In genomic region chr15:84775421-84776174, GRCm38 (mm10) we compare ENCODE assay signal across 11 mouse cellular contexts. TPM values are rescaled to one million over a fixed set of nuclear protein-coding genes. Genes with fewer than 3 reads are reported as not detected.
A peak's percentile ranks its signal among the peaks of the same experiment; 100 is the strongest.
DNase-seq lines count a peak whose midpoint lies in the region; ATAC-seq and TF ChIP-seq lines count a peak whose summit lies in the region.
"Had no signal": no experiment of that assay in that cellular context is flagged by ENCODE, and none has a peak within 500 bp of the region (broad histone marks: within the 10 kb centered on the region; RNA-seq: fewer than 3 reads in every experiment).

No protein-coding gene starts in this region.

- peak overlapping the region; percentile 81 for H3K27ac ChIP-seq in hindbrain, embryonic 10.5 days
- H3K27ac ChIP-seq in midbrain, postnatal 0 days (ENCODE audit: low read depth, low read length), result no peak overlapping the region
- H3K27ac ChIP-seq: kidney, embryonic 15.5 days had no signal

- peaks cover 36% of the 10 kb centered on the region for H3K4me1 ChIP-seq in hindbrain, embryonic 10.5 days (replicated peaks)
- no peaks in the 10 kb centered on the region; the same call in 1 of the 2 replicates for H3K4me1 ChIP-seq in midbrain, postnatal 0 days (ENCODE audit: insufficient read depth, low read length)

- no peak for TF ChIP-seq CTCF in brain, embryonic 14.5 days (IDR thresholded peaks at IDR 0.05; ENCODE audit: borderline replicate concordance, extremely low read depth, insufficient read depth, insufficient read length)
- TF ChIP-seq CTCF in midbrain, postnatal 0 days (IDR thresholded peaks at IDR 0.05), result no peak

- H3K27me3 ChIP-seq in hindbrain, embryonic 10.5 days (ENCODE audit: insufficient read depth, poor library complexity, severe bottlenecking), result no peaks in the 10 kb centered on the region; the same call in 1 of the 2 replicates
- H3K27me3 ChIP-seq in midbrain, postnatal 0 days (ENCODE audit: insufficient read depth, low read length), result no peaks in the 10 kb centered on the region; the same call in 1 of the 2 replicates
- H3K27me3 ChIP-seq: kidney, embryonic 15.5 days had no signal

- DNase-seq in kidney, postnatal 10 days, result peak; percentile 43
- DNase-seq in kidney, adult 11 months, result no peak
- peak; percentile 73 for DNase-seq in brain, embryonic 14.5 days (ENCODE audit: low read depth)
- peak; percentile 49 for DNase-seq in hindbrain, embryonic 10.5 days (ENCODE audit: low spot score)
- peak; percentile 56 for DNase-seq in midbrain, postnatal 0 days (ENCODE audit: low spot score)
- no peak for DNase-seq in retina, embryonic 14.5 days (ENCODE audit: low spot score)
- no peak for DNase-seq in kidney, adult 9 months
- no peak for DNase-seq in layer of hippocampus, adult 9-10 months (ENCODE audit: low spot score)
- DNase-seq: lung, postnatal 14 days; retina, postnatal 1 day had no signal

- no peaks in the 10 kb centered on the region for H3K36me3 ChIP-seq in hindbrain, embryonic 10.5 days
- no peaks in the 10 kb centered on the region for H3K36me3 ChIP-seq in midbrain, postnatal 0 days (ENCODE audit: insufficient read depth, low read length)
- H3K36me3 ChIP-seq: kidney, embryonic 15.5 days had no signal

- no peak overlapping the region for H3K9ac ChIP-seq in midbrain, postnatal 0 days (replicated peaks; ENCODE audit: low read length, poor library complexity, severe bottlenecking)
- H3K9ac ChIP-seq: kidney, embryonic 15.5 days had no signal

- no peak for ATAC-seq in midbrain, postnatal 0 days (ENCODE audit: low FRiP score)

- 35% methylated on average over 20 of the region's 20 CpGs for WGBS in hindbrain, embryonic 10.5 days
- 9% methylated on average over 20 of the region's 20 CpGs for WGBS in midbrain, postnatal 0 days

- 0 out of 2 replicates have a peak overlapping the region, but pooled peaks have one; percentile 20 for H3K4me3 ChIP-seq in hindbrain, embryonic 10.5 days
- no peak overlapping the region for H3K4me3 ChIP-seq in midbrain, postnatal 0 days (ENCODE audit: low read depth, low read length)
- H3K4me3 ChIP-seq: kidney, embryonic 15.5 days had no signal

- TF ChIP-seq POLR2A in brain, embryonic 14.5 days (IDR thresholded peaks at IDR 0.05; ENCODE audit: borderline replicate concordance, extremely low read depth, insufficient read depth, insufficient read length, poor library complexity, severe bottlenecking), result no peak

- peak overlapping the region; percentile 13 for H3K4me2 ChIP-seq in midbrain, postnatal 0 days (ENCODE audit: low read depth, low read length, poor library complexity, severe bottlenecking)
- H3K4me2 ChIP-seq: kidney, embryonic 15.5 days had no signal

- H3K9me3 ChIP-seq in hindbrain, embryonic 10.5 days, result no peaks in the 10 kb centered on the region
- H3K9me3 ChIP-seq in midbrain, postnatal 0 days (ENCODE audit: low read length), result no peaks in the 10 kb centered on the region
- H3K9me3 ChIP-seq: kidney, embryonic 15.5 days had no signal

RNA-seq across cellular contexts. Expression of gene Arhgap8, which starts 55.7 kb away (rescaled TPM):
- polyA plus RNA-seq in brain, embryonic 14.5 days (2012; rRNA removed), result 0.44 and 0.81 TPM in 2 replicates
- 3.5 and 3.8 TPM in 2 replicates for polyA plus RNA-seq in hindbrain, embryonic 10.5 days (2016; fragmentation: Nextera tagmentation; extraction: Ambion mirVana)
- 0.44 and 0.61 TPM in 2 replicates for total RNA-seq in midbrain, postnatal 0 days (2014; rRNA removed)
- polyA plus RNA-seq in midbrain, postnatal 0 days (2015; fragmentation: Nextera tagmentation; extraction: Ambion mirVana), result 0.33 and 0.53 TPM in 2 replicates

Comparison
In these comparisons a context has a peak if more than half of its experiments do, and no peak if none do; other contexts are left out.
1. DNase-seq: peak in kidney, postnatal 10 days (single experiment), brain, embryonic 14.5 days (single experiment), hindbrain, embryonic 10.5 days (single experiment) and midbrain, postnatal 0 days (single experiment); none in kidney, adult 11 months (single experiment), retina, embryonic 14.5 days (single experiment), kidney, adult 9 months (single experiment) and layer of hippocampus, adult 9-10 months (single experiment).